Mouse (Mus musculus) neural tube, embryonic 15.5 days (tissue): ENCODE results near the gene Rasgrp1. TPM values are rescaled to one million over a fixed set of nuclear protein-coding genes. Genes with fewer than 3 reads are reported as not detected.

ENCODE experiments used
- polyA plus RNA-seq: library from polyadenylated mRNA; unstranded; fragments of >200 nt; fragmentation: Nextera tagmentation; extraction: Ambion mirVana; gene quantifications from 2 replicates; pipeline ENCODE4 v1.2.1, GENCODE M21; 2015

Gene Rasgrp1
- polyA plus RNA-seq, 1 experiment from 2014 or later: 3.2 TPM

Other genes starting within 250 kb of the Rasgrp1 start
- gene Spred1, start 221.6 kb downstream of the Rasgrp1 start, polyA plus RNA-seq: 11.2 and 13.3 TPM in 2 replicates
- gene Fam98b, start 93.3 kb downstream of the Rasgrp1 start, polyA plus RNA-seq: 12.6 and 13.7 TPM in 2 replicates